Mouse (Mus musculus) yolk sac, embryonic 10.5 days (tissue): ENCODE measurements around the gene Gm10354.
"Not testable (repeated sequence)": the region's sequence is repeated elsewhere in the genome, so short reads cannot be mapped to it uniquely, and the experiment has no call there.

Source experiments
- DNase-seq: peaks from one replicate; pipeline ENCODE4 v3.0.0-alpha.2; 2017; ENCODE audit warnings: low spot score

Gene Gm10354

GRCm38 (mm10) chr5:14955928-14956706 lies 22.6 kb downstream of the Gm10354 start:
- peak; percentile 7 for DNase-seq

- DNase-seq, result not testable (repeated sequence)
Observed at GRCm38 (mm10) chr5:14953587-14953986, 25.1 kb downstream of the Gm10354 start.

- DNase-seq, result not testable (repeated sequence)
Observed at GRCm38 (mm10) chr5:14952749-14953148, 26.0 kb downstream of the Gm10354 start.

DNA sequence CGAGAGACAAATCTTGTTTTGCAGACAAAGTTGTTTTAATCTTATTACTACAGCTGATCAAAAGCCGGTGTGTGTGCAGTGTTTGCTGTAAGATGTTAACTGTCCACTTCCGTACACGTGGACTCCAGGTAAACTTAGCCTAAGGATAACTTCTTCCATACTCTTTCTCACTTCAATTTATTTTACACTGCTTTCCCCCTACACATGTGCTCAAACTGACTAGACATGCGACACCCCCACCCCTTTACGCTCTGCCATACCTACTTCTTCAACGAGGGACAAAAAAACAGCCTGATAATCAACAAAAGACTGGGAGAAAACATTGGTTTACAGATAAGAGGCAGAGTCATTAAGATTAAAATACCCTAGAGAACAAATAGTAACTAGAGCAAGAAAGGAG lies 26.9 kb downstream of the Gm10354 start:
- DNase-seq, result peak; percentile 9

- not testable (repeated sequence) for DNase-seq
Observed at GRCm38 (mm10) chr5:14947482-14948198, 31.1 kb downstream of the Gm10354 start.

- DNase-seq, result not testable (repeated sequence)
Observed at GRCm38 (mm10) chr5:14945524-14945923, 33.2 kb downstream of the Gm10354 start.

DNA sequence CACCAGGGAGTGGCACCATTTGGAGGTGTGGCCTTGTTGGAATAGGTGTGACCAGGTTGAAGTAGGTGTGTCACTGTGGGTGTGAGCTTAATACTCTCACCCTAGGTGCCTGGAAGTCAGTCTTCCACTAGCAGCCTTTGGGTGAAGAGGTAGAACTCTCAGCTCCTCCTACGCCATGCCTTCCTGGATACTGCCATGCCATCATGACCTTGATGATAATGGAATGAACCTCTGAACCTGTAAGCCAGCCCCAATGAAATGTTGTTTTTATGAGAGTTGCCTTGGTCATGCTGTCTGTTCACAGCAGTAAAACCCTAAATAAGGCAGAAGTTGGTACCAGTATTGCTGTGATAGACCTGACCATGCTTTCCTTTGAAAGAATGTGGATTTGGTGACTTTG lies 37.7 kb downstream of the Gm10354 start:
- DNase-seq, result not testable (repeated sequence)

DNA sequence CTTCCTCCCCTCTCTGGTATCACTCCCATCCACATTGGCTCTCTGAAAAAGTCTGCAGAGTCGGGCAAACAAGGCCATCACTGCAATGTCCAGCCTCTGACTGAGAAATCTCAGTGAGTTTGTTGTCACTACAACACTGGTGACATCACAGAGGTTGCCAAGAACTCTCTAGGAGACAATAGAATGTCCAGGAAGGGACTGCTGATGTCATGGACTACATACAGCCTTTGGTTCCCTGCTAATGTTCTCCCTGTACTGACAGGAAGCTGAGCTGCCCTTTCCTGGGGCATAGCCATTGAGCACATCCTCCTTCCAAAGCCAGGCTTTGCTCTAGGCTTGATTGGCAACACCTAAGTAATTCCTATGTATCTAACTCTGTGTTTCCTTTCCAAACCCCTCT lies 40.4 kb downstream of the Gm10354 start, which contains the start of gene Speer4e:
Speer4e (minus strand) TSS at position 101 of the 400 bp plus-strand sequence.
- not testable (repeated sequence) for DNase-seq

GRCm38 (mm10) chr5:14933721-14934120 lies 45.0 kb downstream of the Gm10354 start:
- not testable (repeated sequence) for DNase-seq

GRCm38 (mm10) chr5:14927047-14927446 lies 51.7 kb downstream of the Gm10354 start:
- not testable (repeated sequence) for DNase-seq
